Mouse (Mus musculus) lung, adult 2 months (tissue): Measurements from ENCODE around the gene Dpm3.

Source experiments
- CTCF ChIP-seq: fragments of 200-500 bp; IDR thresholded peaks from 2 replicates; pipeline ENCODE4 v1.5.1; 2011; ENCODE audit warnings: mild to moderate bottlenecking, low read length, control low read depth; ENCODE audit not compliant: insufficient read depth
- POLR2A ChIP-seq: fragments of 200-500 bp; IDR thresholded peaks from 2 replicates; pipeline ENCODE4 v1.6.1; 2011; ENCODE audit warnings: low read depth, mild to moderate bottlenecking, control low read depth, low read length, borderline replicate concordance; ENCODE audit errors: extremely low read depth

DNA sequence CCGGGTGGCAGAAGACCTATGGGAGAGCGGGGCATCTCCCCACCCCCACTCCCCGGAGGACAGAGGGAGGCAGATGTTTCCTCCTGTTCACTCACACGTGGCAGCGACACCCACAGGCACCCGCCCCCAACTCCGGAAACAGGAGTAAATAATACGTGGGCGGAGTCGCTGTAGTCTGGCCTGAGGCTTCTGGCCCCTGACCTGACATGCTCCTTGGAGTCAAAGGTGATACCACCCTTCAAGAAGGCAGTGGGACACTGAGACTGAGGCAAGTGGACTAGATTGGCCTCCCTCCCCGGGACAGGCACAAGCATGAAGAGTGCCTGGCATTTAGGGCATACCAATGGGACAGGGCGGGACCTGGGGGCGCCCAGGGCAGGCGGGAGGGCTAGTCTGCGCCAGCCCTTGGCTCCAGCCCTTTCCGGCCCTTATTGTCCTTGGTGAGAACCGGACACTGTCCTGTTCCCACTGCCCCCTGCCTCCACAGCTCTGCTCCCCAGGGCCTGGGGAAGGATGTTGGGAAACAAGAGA is 7.7 kb upstream of the Dpm3 start:
- peak; percentile 69; the same call in 1 of the 2 replicates for TF ChIP-seq POLR2A
- TF ChIP-seq CTCF: no peak
